Mouse (Mus musculus): Measurements from ENCODE around the gene Dnajc8. TPM values are rescaled to one million over a fixed set of nuclear protein-coding genes. Genes with fewer than 3 reads are reported as not detected.
"Not testable (repeated sequence)": the region's sequence is repeated elsewhere in the genome, so short reads cannot be mapped to it uniquely, and the experiment has no call there.

Dnajc8 gene
- polyA plus RNA-seq, 1 experiment, result 139 TPM

GRCm38 (mm10) chr4:132515369-132516155 is 19.8 kb upstream of the Dnajc8 start:
- peak; percentile 65 for DNase-seq (ENCODE audit: low spot score)

- no peak for DNase-seq (ENCODE audit: low spot score)
Observed at GRCm38 (mm10) chr4:132518066-132518465, 17.3 kb upstream of the Dnajc8 start.

- no peak for DNase-seq (ENCODE audit: low spot score)
Observed at GRCm38 (mm10) chr4:132519188-132519587, 16.2 kb upstream of the Dnajc8 start.

- DNase-seq (ENCODE audit: low spot score), result no peak
Observed at GRCm38 (mm10) chr4:132524321-132524741, 11.0 kb upstream of the Dnajc8 start.

- no peak for DNase-seq (ENCODE audit: low spot score)
Observed at GRCm38 (mm10) chr4:132524808-132525207, 10.5 kb upstream of the Dnajc8 start.

- no peak for DNase-seq (ENCODE audit: low spot score)
Observed at GRCm38 (mm10) chr4:132526678-132527077, 8.7 kb upstream of the Dnajc8 start.

GRCm38 (mm10) chr4:132527917-132528522 is 7.3 kb upstream of the Dnajc8 start:
- no peak for DNase-seq (ENCODE audit: low spot score)

- DNase-seq (ENCODE audit: low spot score), result no peak
Observed at GRCm38 (mm10) chr4:132529344-132529743, 6.0 kb upstream of the Dnajc8 start.

- no peak for DNase-seq (ENCODE audit: low spot score)
Observed at GRCm38 (mm10) chr4:132530033-132530804, 5.1 kb upstream of the Dnajc8 start.

- no peak for DNase-seq (ENCODE audit: low spot score)
Observed at GRCm38 (mm10) chr4:132532496-132532895, 2.9 kb upstream of the Dnajc8 start.

- DNase-seq (ENCODE audit: low spot score), result peak; percentile 70
Observed at GRCm38 (mm10) chr4:132532981-132533916, 2.1 kb upstream of the Dnajc8 start, which contains the start of gene Atpif1. Gene Atpif1 (minus strand): TSS chr4:132533659.

- DNase-seq (ENCODE audit: low spot score), result no peak
Observed at GRCm38 (mm10) chr4:132539481-132539880, 4.1 kb downstream of the Dnajc8 start.

- no peak for DNase-seq (ENCODE audit: low spot score)
Observed at GRCm38 (mm10) chr4:132541413-132541812, 6.1 kb downstream of the Dnajc8 start.

GRCm38 (mm10) chr4:132542724-132543123 is 7.4 kb downstream of the Dnajc8 start:
- no peak for DNase-seq (ENCODE audit: low spot score)

- no peak for DNase-seq (ENCODE audit: low spot score)
Observed at GRCm38 (mm10) chr4:132545851-132546250, 10.5 kb downstream of the Dnajc8 start.

GRCm38 (mm10) chr4:132554221-132554620 is 18.9 kb downstream of the Dnajc8 start:
- no peak for DNase-seq (ENCODE audit: low spot score)

GRCm38 (mm10) chr4:132554653-132555052 is 19.3 kb downstream of the Dnajc8 start:
- no peak for DNase-seq (ENCODE audit: low spot score)

GRCm38 (mm10) chr4:132555550-132555949 is 20.2 kb downstream of the Dnajc8 start:
- DNase-seq (ENCODE audit: low spot score), result not testable (repeated sequence)

- no peak for DNase-seq (ENCODE audit: low spot score)
Observed at GRCm38 (mm10) chr4:132563261-132563660, 27.9 kb downstream of the Dnajc8 start.

GRCm38 (mm10) chr4:132563965-132564364 is 28.6 kb downstream of the Dnajc8 start, which contains the start of gene Ptafr:
Gene Ptafr (plus strand): TSS chr4:132564067.
- no peak for DNase-seq (ENCODE audit: low spot score)

GRCm38 (mm10) chr4:132565089-132565747 is 29.9 kb downstream of the Dnajc8 start:
- no peak for DNase-seq (ENCODE audit: low spot score)
